Mouse (Mus musculus): ENCODE data around the gene Dcbld1.

The Dcbld1 gene

DNA sequence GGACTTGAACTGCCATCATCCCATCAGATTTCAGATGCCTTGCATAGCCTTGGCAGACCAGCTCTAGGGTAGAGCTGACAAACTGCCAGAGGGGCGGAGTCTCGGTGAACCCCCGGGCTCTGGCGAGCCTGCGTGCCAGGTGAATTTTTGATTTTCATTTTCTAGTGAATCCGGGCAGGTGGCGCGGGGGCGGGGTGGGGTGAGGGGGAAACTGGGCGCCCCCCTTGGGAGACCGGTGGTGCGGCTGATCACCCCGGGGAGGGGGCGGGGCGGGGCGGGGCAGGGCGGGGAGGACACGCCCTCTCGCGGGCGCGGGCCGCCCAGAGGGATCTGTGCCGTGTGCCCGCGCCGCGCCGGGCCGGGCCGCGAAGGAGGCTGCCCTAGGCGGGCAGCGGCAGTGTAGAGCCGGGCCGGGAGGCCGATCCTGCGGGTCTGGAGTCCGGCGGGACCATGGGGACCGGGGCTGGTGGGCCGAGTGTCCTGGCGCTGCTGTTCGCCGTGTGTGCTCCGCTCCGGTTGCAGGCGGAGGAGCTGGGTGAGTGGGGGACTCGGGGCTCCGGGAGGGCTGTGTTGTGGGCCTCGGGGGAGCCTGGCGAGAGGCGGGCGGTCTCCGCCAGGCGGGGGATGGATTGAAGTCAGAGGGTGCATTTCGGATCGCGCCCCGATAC, at the start of gene Dcbld1:
Gene Dcbld1, plus strand, starts transcription at position 319 of the 668 bp plus-strand sequence.
- peak; percentile 47 for DNase-seq

DNA sequence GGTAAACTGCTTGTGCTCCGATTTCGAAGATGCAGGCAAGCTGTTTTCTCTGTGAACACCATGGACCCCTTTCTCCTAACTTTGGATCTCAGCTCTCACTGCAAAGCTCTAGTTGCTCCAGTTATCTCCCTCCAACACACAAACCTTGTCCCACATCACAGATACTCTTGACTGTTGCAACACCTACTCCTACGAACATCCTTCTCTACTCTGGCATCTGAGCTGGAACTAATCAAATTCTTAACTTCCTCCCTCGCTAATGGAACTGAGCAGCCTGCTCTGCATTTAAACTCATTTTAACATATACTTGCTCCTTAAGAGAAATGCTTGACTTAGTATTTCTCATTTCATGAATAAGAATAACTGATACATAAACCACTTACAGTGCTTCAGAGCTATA, 47.5 kb upstream of the Dcbld1 start:
- no peak for DNase-seq

DNA sequence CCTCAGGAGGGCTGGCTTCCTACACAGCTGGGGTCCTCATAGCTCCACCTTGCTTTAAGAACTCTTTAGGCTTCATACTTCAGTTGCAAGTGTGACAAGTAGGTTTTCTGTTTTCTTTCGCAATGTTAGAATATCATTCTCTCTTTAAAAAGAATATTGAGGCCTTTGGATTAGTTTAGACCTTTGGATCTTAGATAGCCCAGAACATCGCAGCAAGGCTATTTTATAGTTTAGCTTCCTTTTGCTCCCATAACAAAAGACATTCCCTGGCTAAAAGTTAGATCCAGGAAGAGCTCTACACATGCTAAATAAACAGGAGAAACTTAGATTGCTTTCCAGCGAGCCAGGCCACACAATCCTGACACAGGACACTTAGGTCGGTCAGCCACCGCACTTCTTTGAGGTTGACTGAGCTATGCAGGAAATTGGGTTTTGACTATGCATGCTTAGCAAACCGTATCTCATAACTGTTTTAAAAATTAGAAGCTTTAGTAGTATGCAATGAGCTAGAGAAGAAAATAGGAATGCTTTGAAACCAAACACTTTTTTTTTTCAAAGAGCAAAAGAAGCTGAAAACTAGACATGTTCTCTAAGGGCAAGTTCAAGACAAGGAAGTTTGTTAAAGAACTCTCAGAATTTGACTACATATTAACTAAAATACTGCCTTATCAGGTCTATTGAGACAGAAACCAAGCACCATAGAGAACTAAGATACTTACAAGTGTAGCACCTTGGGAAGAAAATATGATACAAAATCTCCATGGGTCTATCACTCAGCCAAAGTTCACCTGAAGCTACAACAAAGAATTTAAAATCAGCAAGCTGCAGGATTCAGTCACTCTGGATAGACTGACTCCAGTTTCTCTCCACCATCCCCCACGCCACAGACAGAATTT, 38.2 kb upstream of the Dcbld1 start, which contains the start of gene Ros1:
Gene Ros1, minus strand, starts transcription at position 288 of the 896 bp plus-strand sequence.
- DNase-seq = no peak

DNA sequence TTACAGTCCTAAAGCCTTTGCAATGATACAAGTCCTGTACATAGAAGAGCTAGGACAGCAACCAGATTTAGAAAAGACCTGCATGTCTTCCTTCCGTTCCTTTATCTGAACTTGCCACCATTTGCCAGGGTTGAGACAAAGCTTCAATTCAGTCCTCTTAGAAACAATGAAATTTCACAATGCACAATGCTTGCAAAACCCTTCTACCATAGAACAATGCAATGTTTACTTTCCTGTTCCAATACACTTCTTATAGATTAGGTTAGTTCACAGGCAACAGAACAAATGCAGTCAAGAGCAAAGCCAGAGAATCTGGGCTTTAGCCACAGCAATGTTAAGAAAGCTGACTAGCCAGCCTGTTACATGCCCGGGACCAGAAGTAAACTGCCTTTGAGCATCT, 29.4 kb upstream of the Dcbld1 start:
- DNase-seq = no peak

DNA sequence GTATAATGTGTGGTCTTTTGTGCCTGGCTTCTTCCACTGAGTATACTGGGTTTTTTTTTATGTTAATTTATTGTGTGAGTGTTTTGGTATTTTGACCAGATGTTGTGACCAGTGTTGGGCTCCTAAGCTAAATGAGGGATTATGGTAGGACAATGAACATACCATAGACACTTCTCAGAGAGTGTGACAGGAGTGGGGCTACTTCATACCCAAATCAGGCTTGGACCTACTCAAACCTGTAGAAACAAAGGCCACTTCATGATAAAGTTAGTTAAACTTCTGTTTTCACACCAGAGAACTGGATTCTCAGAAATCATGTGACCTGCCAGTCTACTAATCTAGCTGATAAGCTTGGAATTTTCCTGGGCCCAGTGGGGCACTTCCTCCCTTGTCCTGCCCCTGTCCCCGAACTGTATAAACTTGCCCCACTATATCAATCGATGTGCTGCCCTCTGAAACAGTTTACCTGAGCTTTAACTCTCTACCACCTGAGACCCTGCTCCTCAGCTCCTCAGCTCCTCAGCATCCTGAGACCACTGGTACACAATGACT, 18.1 kb upstream of the Dcbld1 start:
- DNase-seq = no peak

- peak; percentile 71 for DNase-seq
These were observed 16.4 kb upstream of the Dcbld1 start for GRCm38 (mm10) chr10:52216797-52217563.

GRCm38 (mm10) chr10:52217564-52217934, 15.9 kb upstream of the Dcbld1 start:
- DNase-seq = peak; percentile 27

DNA sequence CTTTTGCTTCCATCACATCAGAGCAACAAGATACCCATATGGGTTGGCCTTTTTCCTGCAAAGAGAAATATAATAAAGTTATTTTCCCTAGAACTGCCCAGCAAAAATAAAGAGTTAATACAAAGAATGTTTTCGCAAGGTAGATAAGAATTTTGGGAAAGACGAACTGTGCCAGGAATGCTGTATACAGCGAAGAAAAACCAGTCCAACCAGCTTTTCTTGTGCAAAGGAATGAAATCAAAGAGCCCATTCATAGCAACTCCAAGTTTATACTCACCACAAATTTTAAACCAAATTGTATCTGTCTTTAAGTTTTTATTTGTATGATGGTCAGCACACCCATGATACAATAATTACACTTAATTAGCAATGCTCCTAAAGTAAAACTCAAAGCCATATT, 13.8 kb upstream of the Dcbld1 start:
- DNase-seq = no peak

DNA sequence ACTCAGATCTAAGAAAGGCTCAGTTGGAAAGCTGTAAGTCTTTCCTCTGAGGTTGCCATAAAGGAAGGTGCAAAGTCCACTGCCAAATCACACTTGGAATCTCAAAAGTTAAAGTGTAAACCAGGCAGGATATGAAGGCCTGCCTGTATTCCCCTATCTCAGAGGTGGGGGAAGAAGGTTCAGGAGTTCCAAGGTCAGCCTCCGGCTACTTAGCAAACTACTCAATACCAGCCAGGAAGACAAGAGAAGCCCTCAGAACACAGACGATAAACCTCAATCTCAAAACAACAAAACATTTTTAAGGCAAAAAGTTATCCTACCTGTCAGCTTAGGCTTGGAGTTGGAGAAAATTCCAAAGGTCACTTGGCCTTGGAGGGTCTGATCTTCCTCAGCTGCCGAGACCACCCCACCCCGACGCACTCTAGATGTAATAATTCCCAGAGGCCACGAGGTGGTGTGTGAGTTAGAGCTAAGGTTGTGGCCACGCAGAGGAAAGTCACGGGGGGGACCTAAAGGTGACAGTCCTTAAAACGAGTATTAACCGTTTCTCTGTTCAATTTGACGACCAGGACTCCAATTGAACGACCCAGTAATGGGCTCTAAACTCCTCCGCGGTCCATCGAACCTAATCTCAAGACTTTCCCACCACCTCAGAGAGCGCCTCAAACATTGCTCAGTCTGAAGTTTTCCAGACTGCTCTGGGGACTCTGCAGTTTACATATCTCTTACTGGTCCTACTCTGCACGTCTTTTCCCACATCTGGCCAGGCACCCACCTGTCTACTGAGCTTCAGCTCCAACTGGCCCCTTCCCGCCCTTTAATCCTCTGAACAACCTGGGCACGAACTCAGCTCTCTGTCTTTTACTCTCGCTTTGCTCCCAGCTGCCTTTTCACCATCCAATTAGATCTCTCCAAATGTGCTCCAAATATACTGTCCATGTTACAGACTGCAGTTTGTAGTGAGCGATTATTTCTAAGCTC, 933 bp upstream of the Dcbld1 start:
- peak; percentile 8 for DNase-seq

DNA sequence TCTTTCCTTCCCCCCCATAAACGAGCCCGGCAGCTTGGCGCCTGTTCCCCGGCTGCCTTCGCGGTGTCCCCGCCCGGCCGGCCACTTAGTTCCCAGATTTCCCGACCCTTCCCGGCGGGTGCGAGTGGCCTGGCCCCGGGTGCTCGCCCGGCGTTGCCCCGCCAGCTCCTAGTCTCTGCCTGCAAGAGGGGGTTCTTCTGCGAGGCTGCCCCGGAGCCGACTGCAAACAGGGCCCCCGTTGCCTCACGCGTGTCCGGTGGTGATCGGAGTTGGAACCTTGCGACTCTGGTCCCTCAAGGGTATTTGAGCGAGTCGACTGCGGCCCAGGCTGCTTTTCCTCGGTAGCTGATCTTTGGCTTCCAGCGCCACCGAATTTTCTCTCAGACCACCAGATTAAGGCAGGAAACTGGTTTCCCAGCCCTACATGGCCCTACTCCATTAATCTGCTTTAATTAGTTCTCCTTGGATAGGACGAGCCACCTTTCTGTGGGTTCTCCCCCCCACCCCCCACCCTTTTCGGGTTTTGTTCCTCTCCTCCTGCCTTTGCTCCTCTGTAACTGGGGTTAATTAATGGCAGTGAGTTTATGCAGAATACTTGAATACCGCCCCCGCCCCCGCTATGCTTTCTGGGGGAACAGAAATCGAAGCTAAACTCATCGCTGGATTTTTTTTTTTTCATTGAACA, 692 bp downstream of the Dcbld1 start:
- DNase-seq = peak; percentile 18

GRCm38 (mm10) chr10:52234654-52234981, 1.2 kb downstream of the Dcbld1 start:
- DNase-seq = no peak

GRCm38 (mm10) chr10:52235461-52235860, 2.0 kb downstream of the Dcbld1 start:
- no peak for DNase-seq

DNA sequence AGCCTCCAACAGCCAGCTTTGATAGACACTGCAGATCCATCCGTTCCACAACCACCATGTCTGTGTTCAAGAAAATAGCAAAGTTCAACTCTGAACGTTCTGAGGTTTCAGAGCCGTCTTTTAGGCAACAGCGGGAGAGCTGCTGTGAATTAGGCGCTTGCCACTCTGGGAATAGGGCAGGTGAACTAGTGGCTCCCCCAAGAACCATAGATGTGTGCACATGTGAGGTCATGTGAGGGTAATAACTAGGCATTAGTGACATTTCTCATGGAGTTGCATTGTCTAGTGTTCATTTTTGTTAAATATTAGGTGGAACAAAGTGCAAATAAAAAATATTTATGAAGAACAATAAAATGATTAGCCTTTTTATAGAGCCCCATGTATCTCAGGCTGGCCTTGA, 8.6 kb downstream of the Dcbld1 start:
- DNase-seq = no peak

- no peak for DNase-seq
These were observed 9.4 kb downstream of the Dcbld1 start for GRCm38 (mm10) chr10:52242680-52243323.

DNA sequence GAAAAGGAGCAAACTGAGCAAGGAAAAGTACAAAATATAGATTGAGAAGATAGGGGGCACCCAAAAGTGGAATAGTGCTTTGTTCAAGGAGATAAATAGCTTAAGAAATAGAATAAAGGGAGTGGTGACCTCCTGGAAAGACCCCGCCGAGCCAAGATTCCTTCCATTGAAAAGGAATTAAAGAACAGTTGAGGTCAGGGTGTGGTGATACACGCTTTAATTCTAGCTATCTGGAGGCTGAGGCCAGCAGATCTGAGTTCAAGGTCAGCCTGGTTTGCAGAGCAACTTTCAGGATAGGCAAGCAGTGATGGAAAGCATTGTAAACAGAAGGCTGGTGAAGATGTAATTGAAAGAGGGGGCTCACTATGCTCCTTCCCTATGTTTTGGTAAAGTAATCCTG, 12.8 kb downstream of the Dcbld1 start:
- DNase-seq = no peak

DNA sequence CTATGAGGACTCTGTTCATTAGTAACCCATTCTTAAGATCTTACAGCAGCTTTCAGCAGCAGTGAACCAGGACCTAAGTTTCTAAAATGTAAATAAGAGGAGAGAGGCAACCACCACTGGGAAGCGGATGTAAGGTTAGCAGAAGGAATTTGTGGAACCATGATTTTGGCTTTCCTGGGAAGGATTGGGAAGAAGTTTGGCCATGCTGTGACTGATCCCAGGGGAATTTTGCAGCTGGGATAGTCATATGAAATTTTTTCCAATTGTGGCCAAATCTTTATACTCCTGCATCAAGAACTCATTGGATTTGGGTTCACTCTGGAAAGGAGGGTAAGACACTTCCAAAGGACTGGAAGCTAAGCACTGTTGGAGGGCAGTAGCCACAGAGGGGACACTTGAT, 18.8 kb downstream of the Dcbld1 start:
- no peak for DNase-seq

- DNase-seq = no peak
These were observed 20.0 kb downstream of the Dcbld1 start for GRCm38 (mm10) chr10:52253426-52253825.

- no peak for DNase-seq
These were observed 24.3 kb downstream of the Dcbld1 start for GRCm38 (mm10) chr10:52257768-52258167.

GRCm38 (mm10) chr10:52258180-52258948, 24.9 kb downstream of the Dcbld1 start:
- DNase-seq = no peak

GRCm38 (mm10) chr10:52260209-52260608, 26.8 kb downstream of the Dcbld1 start:
- no peak for DNase-seq

Data from right cerebral cortex, postnatal 14 days (tissue).